Mouse (Mus musculus) embryonic facial prominence, embryonic 13.5 days (tissue): Measurements from ENCODE around the gene Begain. TPM values are rescaled to one million over a fixed set of nuclear protein-coding genes. Genes with fewer than 3 reads are reported as not detected.
A peak's percentile ranks its signal among the peaks of the same experiment; 100 is the strongest.

Source experiments
- ATAC-seq: fragments of 200-750 bp; cut with Nextera tagmentation; 2 replicates; pipeline ENCODE4 v1.8.0; 2017; ENCODE audit warnings: low read depth; ENCODE audit not compliant: insufficient number of reproducible peaks, insufficient read depth, low FRiP score, low TSS enrichment
- H3K27ac ChIP-seq: fragments of 300-500 bp; sonication (generic); 2 replicates; pipeline ENCODE4 v1.5.1; 2015; ENCODE audit warnings: moderate library complexity, mild to moderate bottlenecking, inconsistent platforms
- H3K27me3 ChIP-seq: fragments of 300-500 bp; sonication (generic); 2 replicates; pipeline ENCODE4 v1.6.1; 2015; ENCODE audit warnings: mild to moderate bottlenecking, inconsistent platforms
- H3K36me3 ChIP-seq: fragments of 300-500 bp; sonication (generic); 2 replicates; pipeline ENCODE4 v1.6.1; 2015; ENCODE audit warnings: mild to moderate bottlenecking, inconsistent platforms
- H3K4me1 ChIP-seq: fragments of 300-500 bp; sonication (generic); 2 replicates; pipeline ENCODE4 v1.6.1; 2015; ENCODE audit warnings: inconsistent platforms
- H3K4me2 ChIP-seq: fragments of 300-500 bp; sonication (generic); 2 replicates; pipeline ENCODE4 v1.6.1; 2015; ENCODE audit warnings: moderate library complexity, mild to moderate bottlenecking, inconsistent platforms
- H3K4me3 ChIP-seq: fragments of 300-500 bp; sonication (generic); 2 replicates; pipeline ENCODE4 v1.5.1; 2015; ENCODE audit warnings: mild to moderate bottlenecking, inconsistent platforms
- H3K9ac ChIP-seq: fragments of 300-500 bp; sonication (generic); 2 replicates; pipeline ENCODE4 v1.6.1; 2015; ENCODE audit warnings: mild to moderate bottlenecking, inconsistent platforms
- H3K9me3 ChIP-seq: fragments of 300-500 bp; sonication (generic); 2 replicates; pipeline ENCODE4 v1.6.1; 2016; ENCODE audit warnings: inconsistent platforms
- WGBS: fragments of 180-500 bp; shearing (Covaris S2); methylation state at CpG from one replicate; pipeline ENCODE4 v1.1.7; 2015; ENCODE audit warnings: mixed read lengths; 5-methylcytosine and 5-hydroxymethylcytosine counted together
- polyA plus RNA-seq: library from polyadenylated mRNA; unstranded; fragments of >200 nt; fragmentation: Nextera tagmentation; extraction: Ambion mirVana; gene quantifications from 2 replicates; pipeline ENCODE4 v1.2.1, GENCODE M21; 2015

Begain gene
- polyA plus RNA-seq, 1 experiment from 2014 or later, result 11.8 TPM

DNA sequence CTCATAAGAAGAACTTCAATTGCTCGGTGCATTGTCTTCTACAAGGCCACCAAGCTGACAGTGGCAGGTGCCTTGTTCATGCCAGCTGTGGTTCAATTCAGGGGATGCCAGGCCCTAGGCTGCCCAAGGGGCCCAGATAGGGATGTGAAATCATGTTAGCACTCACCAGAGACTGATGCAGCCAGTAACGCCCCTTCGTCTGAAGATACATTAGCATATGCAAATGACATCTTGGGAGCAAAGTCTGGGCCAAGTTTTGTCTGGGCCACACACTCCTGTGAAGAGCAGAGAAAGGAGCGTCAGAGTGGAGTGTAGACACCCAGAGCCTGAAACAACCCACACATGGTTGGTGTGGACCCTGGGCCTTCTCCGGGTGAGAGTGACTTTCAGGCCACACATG lies 17.0 kb upstream of the Begain start:
- no peaks in the 10 kb centered on the region for H3K36me3 ChIP-seq
- ATAC-seq, result no peak
- 84% methylated on average over 5 of the region's 5 CpGs for WGBS
- H3K4me1 ChIP-seq, result no peaks in the 10 kb centered on the region
- no peak overlapping the region for H3K4me3 ChIP-seq
- no peak overlapping the region for H3K9ac ChIP-seq
- H3K4me2 ChIP-seq, result no peak overlapping the region
- H3K27ac ChIP-seq, result no peak overlapping the region
- no peaks in the 10 kb centered on the region for H3K27me3 ChIP-seq
- H3K9me3 ChIP-seq, result no peaks in the 10 kb centered on the region

DNA sequence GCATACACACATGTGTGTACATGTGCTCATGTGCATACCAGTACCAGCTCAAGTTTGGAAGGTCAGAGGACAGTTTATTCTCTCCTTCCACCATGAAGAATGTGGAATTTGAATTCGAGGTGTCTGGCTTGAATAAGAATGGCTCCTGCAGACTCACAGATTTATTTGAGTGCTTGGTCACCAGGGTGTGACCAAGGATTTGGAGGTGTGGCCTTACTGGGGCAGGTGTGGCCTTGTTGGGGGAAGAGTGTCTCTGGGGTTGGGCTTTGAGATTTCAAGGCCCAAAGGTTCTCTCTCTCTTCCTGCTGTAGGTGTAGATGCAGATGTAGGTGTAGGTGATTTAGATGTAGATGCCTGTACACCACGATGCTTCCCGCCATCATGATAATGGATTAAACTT lies 15.5 kb upstream of the Begain start:
- WGBS, result 84% methylated on average over 3 of the region's 3 CpGs
- no peak overlapping the region for H3K27ac ChIP-seq
- H3K9ac ChIP-seq, result no peak overlapping the region
- no peak for ATAC-seq
- no peaks in the 10 kb centered on the region for H3K36me3 ChIP-seq
- H3K27me3 ChIP-seq, result no peaks in the 10 kb centered on the region
- no peak overlapping the region for H3K4me3 ChIP-seq
- no peak overlapping the region for H3K4me2 ChIP-seq
- no peaks in the 10 kb centered on the region for H3K4me1 ChIP-seq
- H3K9me3 ChIP-seq, result no peaks in the 10 kb centered on the region

DNA sequence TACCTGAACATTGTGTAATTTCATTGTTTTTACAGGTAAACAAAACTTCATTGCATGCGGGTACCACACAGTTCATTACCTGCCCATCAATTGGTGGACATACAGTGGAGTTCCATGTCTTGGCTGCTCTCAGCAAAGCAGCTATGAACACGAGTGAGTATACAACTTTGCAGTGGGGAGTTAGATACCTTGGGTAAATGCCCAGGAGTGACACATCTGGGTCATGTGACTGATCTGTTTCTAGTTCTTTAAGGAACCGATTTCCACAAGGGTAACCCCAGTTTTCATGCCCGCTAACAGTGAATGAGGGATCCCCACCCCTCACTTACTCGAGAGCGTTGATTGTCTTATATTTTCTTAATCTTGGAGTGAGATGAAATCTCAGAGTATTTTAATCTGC lies 9.0 kb upstream of the Begain start:
- no peaks in the 10 kb centered on the region for H3K9me3 ChIP-seq
- WGBS, result 75% methylated on average over 6 of the region's 6 CpGs
- no peak for ATAC-seq

DNA sequence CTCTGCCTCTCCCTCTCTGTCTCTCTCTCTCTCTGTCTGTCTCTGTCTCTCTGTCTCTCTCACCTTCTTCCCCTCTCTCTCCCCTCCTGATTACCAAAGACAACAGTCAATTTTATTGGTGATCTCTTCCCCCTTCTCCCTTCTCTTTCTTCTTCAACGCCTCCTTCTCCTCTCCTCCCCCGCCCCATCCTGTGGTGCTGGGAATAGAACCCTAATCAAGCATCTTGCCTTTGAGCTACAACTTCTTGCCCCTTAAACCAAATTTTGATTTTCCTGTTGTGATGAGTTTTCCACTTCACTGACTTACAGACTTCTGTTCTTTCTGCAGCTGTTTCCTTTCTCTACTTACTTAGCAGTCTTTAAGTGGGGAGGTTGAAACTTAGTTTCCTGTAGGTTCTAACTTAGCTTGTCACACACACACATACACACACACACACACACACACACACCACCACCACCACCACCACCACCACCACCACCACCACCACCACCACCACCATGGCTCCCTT lies 6.8 kb upstream of the Begain start:
- WGBS, result 73% methylated on average over 2 of the region's 2 CpGs
- H3K9me3 ChIP-seq, result no peaks in the 10 kb centered on the region
- peaks cover 12% of the 10 kb centered on the region; the same call in 1 of the 2 replicates for H3K27me3 ChIP-seq
- no peaks in the 10 kb centered on the region for H3K4me1 ChIP-seq
- H3K9ac ChIP-seq, result no peak overlapping the region
- H3K4me3 ChIP-seq, result no peak overlapping the region
- no peak overlapping the region for H3K27ac ChIP-seq
- no peaks in the 10 kb centered on the region for H3K36me3 ChIP-seq
- H3K4me2 ChIP-seq, result no peak overlapping the region
- ATAC-seq, result no peak

More for the DNA sequence above, 9.0 kb upstream of the Begain start:
- Histone ChIP-seq H3K27ac (no peak overlapping the region), H3K27me3 (0 out of 2 replicates have a peak, but pooled peaks cover 7% of the 10 kb centered on the region), H3K4me1 (no peaks in the 10 kb centered on the region), H3K9ac (no peak overlapping the region), H3K36me3 (no peaks in the 10 kb centered on the region), H3K4me2 (no peak overlapping the region), H3K4me3 (no peak overlapping the region)

DNA sequence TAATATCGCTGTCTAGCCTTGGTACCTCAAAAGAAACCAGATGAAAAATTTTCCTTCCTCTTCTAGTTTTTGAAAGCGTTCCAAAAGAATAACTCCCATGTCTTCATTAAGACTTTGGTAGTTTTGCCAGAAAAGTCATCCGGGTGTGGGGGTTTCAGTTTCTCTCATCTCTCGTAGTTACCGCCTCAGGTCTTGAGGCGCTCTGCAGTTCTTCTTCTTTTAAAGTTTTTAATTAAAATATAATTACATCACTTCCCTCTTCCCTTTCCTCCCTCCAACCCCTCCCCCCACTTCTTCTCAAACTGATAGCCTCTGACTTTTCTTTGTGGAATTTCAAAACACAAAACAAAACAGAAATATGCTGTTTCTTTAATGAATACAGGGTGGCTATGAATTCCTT lies 6.1 kb upstream of the Begain start:
- peaks cover 16% of the 10 kb centered on the region for H3K27me3 ChIP-seq
- no peaks in the 10 kb centered on the region for H3K4me1 ChIP-seq
- no peak for ATAC-seq
- no peak overlapping the region for H3K27ac ChIP-seq
- no peak overlapping the region for H3K4me2 ChIP-seq
- no peak overlapping the region for H3K9ac ChIP-seq
- no peaks in the 10 kb centered on the region for H3K9me3 ChIP-seq
- H3K36me3 ChIP-seq, result no peaks in the 10 kb centered on the region
- 59% methylated on average over 6 of the region's 6 CpGs for WGBS
- no peak overlapping the region for H3K4me3 ChIP-seq

DNA sequence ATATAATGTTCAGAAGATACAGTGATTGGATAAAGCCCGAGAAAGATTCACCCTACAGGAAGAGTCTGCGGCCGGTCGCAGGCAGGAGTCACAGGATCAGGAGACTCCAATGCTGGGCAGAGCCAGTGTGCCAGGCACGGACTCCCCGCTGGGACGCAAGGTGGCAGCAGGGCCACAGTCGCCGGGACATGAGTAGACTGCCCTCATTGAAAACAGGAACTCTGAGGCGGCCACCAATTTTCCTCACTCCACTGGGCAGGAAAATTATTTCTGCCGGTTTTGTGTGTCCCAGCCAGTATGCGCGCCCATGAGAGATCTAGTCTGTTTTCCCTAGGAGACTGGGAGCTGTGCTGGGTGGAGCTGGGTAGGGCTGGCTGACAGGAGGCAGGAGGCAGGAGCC lies 3.2 kb upstream of the Begain start:
- H3K9ac ChIP-seq, result no peak overlapping the region
- no peak overlapping the region for H3K4me2 ChIP-seq
- no peaks in the 10 kb centered on the region for H3K9me3 ChIP-seq
- H3K4me3 ChIP-seq, result no peak overlapping the region
- no peak overlapping the region for H3K27ac ChIP-seq
- no peak for ATAC-seq
- peaks cover 16% of the 10 kb centered on the region for H3K4me1 ChIP-seq
- peaks cover 18% of the 10 kb centered on the region for H3K27me3 ChIP-seq
- WGBS, result 86% methylated on average over 13 of the region's 13 CpGs
- no peaks in the 10 kb centered on the region for H3K36me3 ChIP-seq

DNA sequence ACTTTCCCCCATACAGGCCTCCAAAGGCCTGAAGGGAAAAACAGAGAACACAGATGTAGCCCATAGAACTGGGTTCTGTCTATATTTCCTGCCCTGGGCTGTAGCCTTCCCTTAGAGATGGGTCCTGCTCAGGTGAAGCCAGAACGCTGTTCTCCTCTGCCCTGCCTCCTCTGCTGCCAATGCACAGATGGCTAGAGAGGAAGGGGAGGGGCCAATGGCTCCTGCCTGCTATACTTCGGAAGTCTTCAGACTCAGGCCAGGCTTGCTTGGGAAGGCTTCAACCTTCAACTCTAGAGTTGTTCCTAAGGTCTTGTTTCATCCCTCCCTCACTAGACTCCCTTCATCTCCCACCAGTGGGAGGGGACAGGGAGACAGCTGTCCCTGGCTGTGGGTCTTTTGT lies 1.7 kb upstream of the Begain start:
- Histone ChIP-seq H3K27me3 (peaks cover 24% of the 10 kb centered on the region), H3K27ac (no peak overlapping the region), H3K4me1 (peaks cover 16% of the 10 kb centered on the region), H3K36me3 (no peaks in the 10 kb centered on the region), H3K4me2 (no peak overlapping the region), H3K4me3 (no peak overlapping the region), H3K9me3 (no peaks in the 10 kb centered on the region), H3K9ac (0 out of 2 replicates have a peak overlapping the region, but pooled peaks have one; percentile 11)
- 56% methylated on average over 2 of the region's 2 CpGs for WGBS
- ATAC-seq, result no peak

DNA sequence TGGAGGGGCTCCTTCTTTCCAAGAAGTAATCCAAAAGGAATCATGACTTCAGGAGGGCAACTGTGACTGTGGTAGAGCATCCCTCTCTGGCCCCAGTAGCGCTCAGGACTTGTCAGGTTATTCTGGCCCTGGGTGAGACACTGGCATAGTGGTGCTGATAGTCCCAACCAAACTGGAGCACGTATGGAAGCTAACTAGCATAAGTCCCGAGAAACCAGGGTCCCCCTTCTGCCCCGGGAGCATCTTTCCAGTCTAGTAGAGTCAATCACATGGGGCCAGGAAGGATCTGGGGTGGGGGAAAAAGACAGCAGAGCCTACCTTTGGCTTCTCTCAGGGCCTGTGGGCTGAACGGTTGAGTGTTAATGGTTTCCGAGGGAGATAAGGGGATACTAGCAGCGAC lies 721 bp upstream of the Begain start:
- Histone ChIP-seq H3K9me3 (no peaks in the 10 kb centered on the region), H3K4me1 (peaks cover 16% of the 10 kb centered on the region), H3K4me3 (peak overlapping the region; percentile 60), H3K9ac (peak overlapping the region; percentile 84), H3K27ac (no peak overlapping the region), H3K36me3 (no peaks in the 10 kb centered on the region), H3K4me2 (peak overlapping the region; percentile 86), H3K27me3 (peaks cover 24% of the 10 kb centered on the region)
- WGBS, result 74% methylated on average over 7 of the region's 7 CpGs
- no peak for ATAC-seq

DNA sequence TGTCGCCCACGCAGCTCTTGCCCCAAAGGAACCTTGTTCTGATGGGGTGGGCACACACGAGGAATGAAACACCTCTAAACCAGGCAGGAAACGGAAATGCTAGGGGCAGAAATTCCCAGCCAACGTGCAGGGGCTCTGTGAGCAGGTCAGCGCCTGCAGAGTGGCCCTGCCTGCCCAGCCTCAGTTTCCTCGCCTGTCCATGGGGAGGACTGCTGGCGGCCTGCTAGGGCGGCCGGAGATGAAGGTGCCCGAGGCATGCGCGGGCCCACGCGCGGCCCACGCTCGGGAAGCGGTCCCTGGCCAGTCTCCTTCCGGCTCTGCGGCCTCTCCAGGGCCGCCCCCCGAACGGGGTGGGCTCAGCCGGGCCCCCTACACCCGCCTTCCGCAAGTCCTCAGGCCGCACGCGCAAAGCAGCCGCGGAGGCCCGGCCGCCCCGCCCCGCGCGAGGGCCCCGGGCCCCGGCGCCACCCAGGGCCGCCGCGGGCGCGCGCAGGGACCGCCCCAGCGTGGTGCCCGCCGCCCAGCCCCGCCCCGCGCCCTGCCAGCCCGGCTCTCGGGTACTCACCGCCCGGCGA lies 369 bp downstream of the Begain start:
- 1% methylated on average over 38 of the region's 59 CpGs for WGBS
- peaks cover 16% of the 10 kb centered on the region for H3K4me1 ChIP-seq
- peak; percentile 81 for ATAC-seq
- H3K36me3 ChIP-seq, result no peaks in the 10 kb centered on the region
- H3K4me2 ChIP-seq, result peak overlapping the region; percentile 86
- H3K9me3 ChIP-seq, result no peaks in the 10 kb centered on the region
- peak overlapping the region; percentile 84 for H3K9ac ChIP-seq
- peak overlapping the region; percentile 74 for H3K27ac ChIP-seq
- peaks cover 24% of the 10 kb centered on the region for H3K27me3 ChIP-seq
- peak overlapping the region; percentile 60 for H3K4me3 ChIP-seq

DNA sequence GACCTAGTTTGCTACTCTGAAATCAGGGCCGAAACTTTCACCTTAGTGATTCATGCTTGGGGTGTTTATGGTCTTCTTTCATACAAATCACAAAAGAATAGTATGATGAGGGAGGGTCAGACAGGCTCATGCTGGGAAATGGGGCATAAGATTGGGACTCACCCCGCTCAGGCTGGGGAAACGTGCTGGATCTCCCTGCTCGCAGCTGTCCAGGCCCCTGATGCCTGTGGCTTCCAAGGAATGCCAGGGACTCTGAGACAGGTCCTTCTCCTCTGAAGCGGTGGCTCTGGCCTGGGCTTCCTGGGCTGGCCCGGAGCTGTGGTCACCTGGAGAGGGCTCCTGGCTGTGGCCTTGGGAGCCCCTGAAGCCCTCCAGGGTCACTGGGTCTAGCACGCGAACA lies 9.4 kb downstream of the Begain start:
- Histone ChIP-seq H3K9ac (no peak overlapping the region), H3K4me2 (no peak overlapping the region), H3K9me3 (no peaks in the 10 kb centered on the region), H3K27ac (no peak overlapping the region), H3K27me3 (peaks cover 52% of the 10 kb centered on the region), H3K36me3 (no peaks in the 10 kb centered on the region), H3K4me1 (peaks cover 8% of the 10 kb centered on the region; the same call in 1 of the 2 replicates), H3K4me3 (no peak overlapping the region)
- ATAC-seq, result no peak
- 78% methylated on average over 8 of the region's 8 CpGs for WGBS

DNA sequence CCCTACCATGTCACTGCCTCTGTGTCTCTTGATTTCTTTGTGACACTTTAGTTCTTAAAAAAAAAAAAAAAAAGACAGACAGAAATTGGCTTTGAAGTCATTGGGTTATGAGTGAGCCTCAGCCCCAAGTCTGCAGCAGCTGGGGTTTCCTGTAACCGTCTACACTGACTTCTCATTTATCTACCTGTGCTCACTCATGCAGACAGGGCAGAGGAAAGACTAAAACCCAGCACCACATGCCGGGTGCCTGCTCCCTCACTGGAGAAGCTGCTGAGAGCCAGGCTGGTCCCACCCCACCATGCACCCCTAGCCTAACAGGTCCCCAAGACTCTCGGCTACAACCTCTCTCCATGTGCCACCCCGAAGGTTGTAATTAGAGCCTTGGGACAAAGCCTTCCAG lies 10.3 kb downstream of the Begain start:
- no peak overlapping the region for H3K4me2 ChIP-seq
- H3K27me3 ChIP-seq, result peaks cover 61% of the 10 kb centered on the region
- no peak for ATAC-seq
- H3K9ac ChIP-seq, result no peak overlapping the region
- peaks cover 17% of the 10 kb centered on the region for H3K4me1 ChIP-seq
- no peak overlapping the region for H3K4me3 ChIP-seq
- H3K27ac ChIP-seq, result no peak overlapping the region
- H3K9me3 ChIP-seq, result no peaks in the 10 kb centered on the region
- H3K36me3 ChIP-seq, result no peaks in the 10 kb centered on the region
- WGBS, result 61% methylated on average over 4 of the region's 4 CpGs

DNA sequence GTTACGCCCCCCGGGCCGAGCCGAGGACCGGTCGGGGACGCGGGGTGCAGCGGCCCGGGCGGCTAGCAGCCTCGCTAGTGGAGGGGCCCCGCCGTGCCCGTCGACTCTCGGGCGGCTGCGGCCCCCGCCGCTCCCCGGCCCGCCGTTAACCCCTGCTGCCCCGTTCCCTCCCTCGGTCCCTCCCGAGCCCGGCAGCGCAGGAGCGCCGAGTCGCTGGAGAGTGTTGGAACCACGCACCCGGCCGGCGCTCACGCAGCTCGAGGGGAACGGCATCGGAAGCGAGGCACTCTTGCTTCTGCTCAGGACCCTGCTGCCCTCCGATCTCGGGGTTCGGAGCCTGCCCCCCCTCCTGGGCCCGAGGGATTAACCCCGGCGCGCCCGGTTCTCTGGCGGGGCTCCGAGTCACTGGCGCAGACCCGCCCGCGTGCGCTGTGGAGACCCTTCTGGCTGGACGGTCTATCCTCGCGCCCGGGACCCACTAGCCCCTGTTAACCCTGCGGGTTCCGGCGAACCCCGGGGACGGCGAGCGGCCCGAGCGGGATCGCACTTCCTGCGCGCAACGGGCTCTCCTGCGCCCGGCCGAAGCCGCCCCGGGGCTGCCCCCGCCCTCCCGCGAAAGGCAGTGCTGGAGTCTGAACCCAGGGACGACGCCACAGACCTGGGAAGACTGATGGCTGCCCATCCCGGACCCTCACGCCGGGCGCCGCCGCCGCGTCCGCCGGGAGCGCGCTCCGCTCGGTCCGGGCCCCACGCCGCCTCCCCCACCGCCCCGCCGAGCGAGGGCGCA lies 14.8 kb downstream of the Begain start:
- Histone ChIP-seq H3K4me3 (peak overlapping the region; percentile 58), H3K4me2 (peak overlapping the region; percentile 97), H3K9ac (peak overlapping the region; percentile 72), H3K27ac (no peak overlapping the region), H3K27me3 (peaks cover 94% of the 10 kb centered on the region), H3K4me1 (peaks cover 23% of the 10 kb centered on the region), H3K9me3 (no peaks in the 10 kb centered on the region), H3K36me3 (no peaks in the 10 kb centered on the region)
- under 1% methylated on average over 101 of the region's 105 CpGs for WGBS
- no peak for ATAC-seq
